Mouse (Mus musculus): ENCODE measurements at regions not wholly inside any gene's neighbourhood (a gene's known extent, or its start where the extent isn't known, plus 50 kb on each side); places are given as distances from the start of the nearest gene placed in this dataset.

- TF ChIP-seq POLR2A (IDR thresholded peaks at IDR 0.05; ENCODE audit: low read depth, low read length) (no peak), CTCF (IDR thresholded peaks at IDR 0.05; ENCODE audit: extremely low read depth, insufficient read depth, insufficient read length, insufficient replicate concordance) (no peak)
Observed at GRCm38 (mm10) chr13:5601648-5602047, 259.6 kb upstream of the Klf6 start.
